Mouse (Mus musculus) liver, postnatal 0 days (tissue): ENCODE measurements around the gene Atp1b2. TPM values are rescaled to one million over a fixed set of nuclear protein-coding genes. Genes with fewer than 3 reads are reported as not detected.
A peak's percentile ranks its signal among the peaks of the same experiment; 100 is the strongest.

Experiments used
- ATAC-seq: fragments of 200-750 bp; cut with Nextera tagmentation; 2 replicates; pipeline ENCODE4 v1.8.0; 2017; ENCODE audit warnings: mild to moderate bottlenecking, moderate library complexity
- DNase-seq: peaks from one replicate; pipeline ENCODE4 v3.0.0-alpha.2; 2016
- H3K27ac ChIP-seq: fragments of 300-500 bp; sonication (generic); 2 replicates; pipeline ENCODE4 v1.5.1; 2014; ENCODE audit warnings: antibody characterized with exemption, moderate library complexity, mild to moderate bottlenecking, low read depth
- H3K27me3 ChIP-seq: fragments of 300-500 bp; sonication (generic); 2 replicates; pipeline ENCODE4 v1.6.1; 2014; ENCODE audit warnings: low read length, control low read depth, mixed read lengths; ENCODE audit not compliant: insufficient read depth
- H3K36me3 ChIP-seq: fragments of 300-500 bp; sonication (generic); replicated peaks from 2 replicates; pipeline ENCODE4 v1.6.1; 2014; ENCODE audit warnings: mild to moderate bottlenecking, control low read depth, low read length, moderate library complexity, mixed read lengths; ENCODE audit not compliant: insufficient read depth
- H3K4me1 ChIP-seq: fragments of 300-500 bp; sonication (generic); 2 replicates; pipeline ENCODE4 v1.6.1; 2014; ENCODE audit warnings: antibody characterized with exemption, mild to moderate bottlenecking, control low read depth; ENCODE audit not compliant: insufficient read depth
- H3K4me2 ChIP-seq: fragments of 300-500 bp; sonication (generic); 2 replicates; pipeline ENCODE4 v1.6.1; 2014; ENCODE audit warnings: low read depth, mild to moderate bottlenecking, low read length, moderate library complexity, mixed read lengths
- H3K4me3 ChIP-seq: fragments of 300-500 bp; sonication (generic); 2 replicates; pipeline ENCODE4 v1.5.1; 2014; ENCODE audit warnings: low read depth, low read length
- H3K9ac ChIP-seq: fragments of 300-500 bp; sonication (generic); replicated peaks from 2 replicates; pipeline ENCODE4 v1.6.1; 2014; ENCODE audit warnings: mild to moderate bottlenecking, moderate library complexity
- H3K9me3 ChIP-seq: fragments of 300-500 bp; sonication (generic); 2 replicates; pipeline ENCODE4 v1.6.1; 2016; ENCODE audit warnings: mild to moderate bottlenecking, control low read depth, low read length, mixed read lengths
- CTCF ChIP-seq: sonication (generic); IDR thresholded peaks from 2 replicates; pipeline ENCODE4 v1.5.1; 2016; ENCODE audit warnings: antibody characterized with exemption, low read depth
- EP300 ChIP-seq: IDR thresholded peaks from 2 replicates; pipeline ENCODE4 v1.6.1; 2016; ENCODE audit warnings: antibody characterized with exemption, low read depth, mild to moderate bottlenecking
- WGBS: fragments of 180-500 bp; shearing (Covaris S2); extraction: QIAGEN DNeasy Blood & Tissue Kit; methylation state at CpG from one replicate; pipeline ENCODE4 v1.1.7; 2014; ENCODE audit not compliant: insufficient replicate concordance; 5-methylcytosine and 5-hydroxymethylcytosine counted together
- polyA plus RNA-seq: library from polyadenylated mRNA; unstranded; fragments of >200 nt; fragmentation: Nextera tagmentation; extraction: Ambion mirVana; gene quantifications from 2 replicates; pipeline ENCODE4 v1.2.1, GENCODE M21; 2015

The Atp1b2 gene
- polyA plus RNA-seq, 1 experiment from 2014 or later, result 5.3 TPM

DNA sequence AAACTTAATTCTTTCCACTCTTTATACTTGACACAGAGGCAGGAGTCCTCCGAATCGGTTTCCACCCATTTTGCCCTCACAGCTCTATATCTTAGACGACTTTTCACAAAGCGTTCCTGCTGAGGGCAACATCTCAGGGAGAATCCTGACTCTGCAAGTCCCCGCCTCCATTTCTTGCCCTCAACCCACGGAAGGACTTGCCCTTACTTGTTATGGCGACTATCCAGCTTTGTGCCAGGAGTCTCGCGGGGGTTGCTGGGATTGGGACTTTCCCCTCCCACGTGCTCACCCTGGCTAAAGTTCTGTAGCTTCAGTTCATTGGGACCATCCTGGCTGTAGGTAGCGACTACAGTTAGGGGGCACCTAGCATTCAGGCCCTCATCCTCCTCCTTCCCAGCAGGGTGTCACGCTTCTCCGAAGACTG lies 25.6 kb downstream of the Atp1b2 start, which contains the start of the genes Wrap53 and Trp53:
TSS of gene Wrap53 (minus strand) at position 165 of the 424 bp plus-strand sequence.
TSS of gene Trp53 (plus strand) at position 269 of the 424 bp plus-strand sequence.
- DNase-seq (peak; percentile 91), ATAC-seq (peak; percentile 58)
- Histone ChIP-seq H3K9me3 (no peaks in the 10 kb centered on the region), H3K4me3 (peak within 1 kb of the TSS; percentile 82), H3K9ac (peak within 1 kb of the TSS; percentile 90), H3K27me3 (no peaks in the 10 kb centered on the region), H3K4me2 (peak within 1 kb of the TSS; percentile 91), H3K36me3 (peaks cover 14% of the 10 kb centered on the region; the same call in 1 of the 2 replicates), H3K27ac (peak within 1 kb of the TSS; percentile 98), H3K4me1 (peaks cover 33% of the 10 kb centered on the region)
- TF ChIP-seq CTCF (no peak), EP300 (0 out of 2 replicates have a peak, but pooled peaks have one; percentile 7)
- WGBS, result under 1% methylated on average over 13 of the region's 13 CpGs

DNA sequence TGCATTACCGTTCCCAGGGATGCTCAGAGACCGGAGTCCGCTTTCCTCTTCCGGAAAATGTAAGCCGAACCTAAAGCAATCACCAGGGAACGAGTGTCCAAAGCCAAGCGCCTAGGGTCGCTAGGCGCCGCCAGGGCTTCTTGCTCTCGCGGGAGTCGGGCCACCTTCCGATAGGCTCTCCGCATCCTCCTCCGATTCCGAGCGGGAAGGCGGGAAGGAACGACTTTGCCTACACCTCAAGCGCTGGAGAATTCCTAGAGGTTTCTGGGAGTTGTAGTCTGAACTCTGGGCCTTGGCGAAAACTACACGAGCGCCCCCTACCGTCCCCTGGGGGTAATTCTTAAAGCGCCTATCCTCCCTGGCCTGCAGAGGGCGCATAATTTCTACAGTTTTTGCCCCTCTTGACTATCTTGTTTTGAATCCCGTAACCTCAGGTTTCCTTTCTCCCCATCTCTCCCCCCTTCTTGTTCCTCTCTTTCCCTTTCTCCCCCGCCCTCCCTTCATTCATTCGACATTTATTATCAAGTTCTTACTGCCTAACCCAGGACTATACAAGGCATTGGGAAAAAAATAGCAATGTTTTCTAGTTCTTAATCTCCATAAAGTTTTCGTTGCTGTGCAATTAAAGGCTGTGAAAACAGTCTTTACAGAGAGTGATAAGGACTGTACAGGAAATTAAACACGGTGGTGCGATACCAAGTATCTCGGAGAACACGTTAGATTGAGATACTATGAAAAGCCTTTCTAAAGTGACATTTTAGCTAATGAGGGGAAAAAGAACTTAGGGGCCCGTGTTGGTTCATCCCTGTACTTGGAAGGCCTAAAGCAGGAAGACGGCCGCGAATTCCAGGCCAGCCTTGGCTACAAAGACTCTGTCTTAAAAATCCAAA lies 26.4 kb downstream of the Atp1b2 start:
- WGBS, result under 1% methylated on average over 39 of the region's 39 CpGs
- peaks cover 25% of the 10 kb centered on the region for H3K4me1 ChIP-seq

DNA sequence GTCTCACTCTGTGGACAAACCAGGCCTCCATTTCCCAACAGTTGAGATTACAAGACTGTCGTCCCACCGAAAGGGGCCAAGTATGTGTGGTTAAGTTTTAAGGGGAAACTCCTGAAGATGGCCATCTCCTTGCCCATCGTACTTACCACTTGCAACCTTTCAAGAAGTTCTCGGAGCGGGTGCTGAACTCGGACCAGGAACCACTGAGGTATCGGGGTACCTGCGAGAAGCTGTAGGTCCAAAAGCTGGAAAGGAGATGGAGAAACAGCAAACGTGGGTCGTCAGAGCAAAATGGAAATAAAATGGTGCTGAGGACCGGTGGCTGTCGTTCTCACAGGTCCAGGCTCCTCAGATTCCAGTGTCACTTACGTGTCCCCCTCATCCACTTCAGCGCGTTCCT lies 27.4 kb downstream of the Atp1b2 start:
- Histone ChIP-seq H3K4me2 (peak overlapping the region; percentile 91), H3K9me3 (no peaks in the 10 kb centered on the region), H3K36me3 (peaks cover 13% of the 10 kb centered on the region; the same call in 1 of the 2 replicates), H3K27ac (peak overlapping the region; percentile 69), H3K27me3 (no peaks in the 10 kb centered on the region), H3K4me3 (peak overlapping the region; percentile 82), H3K9ac (peak overlapping the region; percentile 74), H3K4me1 (peaks cover 23% of the 10 kb centered on the region)
- no peak for DNase-seq
- 6% methylated on average over 15 of the region's 15 CpGs for WGBS
- no peak for TF ChIP-seq CTCF
- no peak for TF ChIP-seq EP300
- ATAC-seq, result no peak

More for the DNA sequence above, 26.4 kb downstream of the Atp1b2 start:
- TF ChIP-seq CTCF (peak; percentile 100), EP300 (peak; percentile 86)
- Histone ChIP-seq H3K9me3 (no peaks in the 10 kb centered on the region), H3K4me2 (peak overlapping the region; percentile 91), H3K27me3 (no peaks in the 10 kb centered on the region), H3K36me3 (peaks cover 16% of the 10 kb centered on the region; the same call in 1 of the 2 replicates), H3K4me3 (peak overlapping the region; percentile 82), H3K9ac (peak overlapping the region; percentile 90), H3K27ac (peak overlapping the region; percentile 98)
- ATAC-seq (peak; percentile 82), DNase-seq (peak; percentile 98)

DNA sequence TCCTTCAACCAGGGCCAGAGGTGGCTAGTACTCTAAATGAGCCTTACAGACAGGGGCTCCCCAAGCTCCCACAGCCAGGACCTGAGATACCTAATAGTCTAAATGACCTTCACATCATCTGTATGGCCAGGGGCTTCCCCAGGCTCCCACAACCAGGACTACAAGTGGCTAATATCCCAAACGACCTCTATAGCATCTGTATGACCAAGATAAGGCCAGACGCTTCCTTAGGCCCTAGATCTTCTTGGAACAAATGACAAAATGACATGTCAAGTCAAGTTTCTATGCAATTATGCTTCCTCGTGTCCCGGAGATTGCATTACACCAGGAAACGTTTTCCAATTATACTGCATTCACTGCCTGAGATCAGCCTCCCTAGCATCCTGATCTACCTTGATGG lies 29.4 kb downstream of the Atp1b2 start:
- Histone ChIP-seq H3K4me3 (no peak overlapping the region), H3K9me3 (no peaks in the 10 kb centered on the region), H3K36me3 (peaks cover 19% of the 10 kb centered on the region; the same call in 1 of the 2 replicates), H3K4me1 (peaks cover 11% of the 10 kb centered on the region), H3K27me3 (no peaks in the 10 kb centered on the region), H3K27ac (no peak overlapping the region), H3K9ac (no peak overlapping the region), H3K4me2 (peak overlapping the region; percentile 91; the same call in 1 of the 2 replicates)
- TF ChIP-seq CTCF (no peak), EP300 (peak; percentile 53; the same call in 1 of the 2 replicates)
- WGBS, result 50% methylated on average over 5 of the region's 5 CpGs
- ATAC-seq (no peak), DNase-seq (no peak)

DNA sequence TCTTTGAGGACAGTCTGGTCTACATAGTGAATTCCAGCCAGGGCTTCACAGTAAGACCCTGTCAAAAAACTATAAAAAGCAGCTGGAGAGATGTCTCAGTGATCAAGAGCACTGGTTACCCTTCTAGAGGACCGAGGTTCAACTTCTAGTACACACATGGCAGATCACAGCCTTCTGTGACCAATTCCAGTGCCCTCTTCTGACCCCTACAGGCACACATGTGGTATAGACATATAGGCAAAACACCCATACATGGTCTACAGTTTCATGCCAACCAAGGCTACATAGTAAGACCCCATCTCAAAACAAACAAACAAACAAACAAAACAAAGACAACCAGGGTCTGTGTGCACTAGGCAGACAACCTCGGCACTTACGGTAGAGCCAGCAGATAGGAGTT lies 30.5 kb downstream of the Atp1b2 start:
- H3K27me3 ChIP-seq, result no peaks in the 10 kb centered on the region
- H3K4me3 ChIP-seq, result no peak overlapping the region
- ATAC-seq (no peak), DNase-seq (no peak)
- H3K4me1 ChIP-seq, result peaks cover 11% of the 10 kb centered on the region
- peaks cover 25% of the 10 kb centered on the region for H3K36me3 ChIP-seq
- H3K4me2 ChIP-seq, result no peak overlapping the region
- no peak overlapping the region for H3K9ac ChIP-seq
- WGBS, result 50% methylated on average over 3 of the region's 3 CpGs
- TF ChIP-seq CTCF, result peak; percentile 83
- no peak for TF ChIP-seq EP300
- no peaks in the 10 kb centered on the region for H3K9me3 ChIP-seq
- no peak overlapping the region for H3K27ac ChIP-seq

DNA sequence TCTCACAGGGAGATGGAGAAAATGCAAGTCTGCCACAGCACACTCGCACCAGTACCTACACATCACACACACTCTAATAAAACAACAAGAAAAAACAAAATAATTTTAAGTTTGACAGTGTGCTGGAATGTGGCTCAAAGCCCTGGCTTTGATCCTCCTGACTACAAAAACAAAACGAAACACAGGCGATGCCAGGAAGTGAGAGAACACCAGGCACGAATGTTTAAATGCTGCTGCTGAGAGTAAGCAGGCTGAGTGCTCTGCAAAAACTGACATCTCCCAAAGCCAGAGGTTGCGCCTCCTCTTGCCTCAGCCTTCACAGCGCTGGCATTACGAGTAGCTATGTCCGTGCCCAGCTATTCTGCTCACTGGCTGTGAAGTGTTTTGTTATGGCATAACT lies 40.6 kb downstream of the Atp1b2 start:
- Histone ChIP-seq H3K4me1 (peaks cover 3% of the 10 kb centered on the region; the same call in 1 of the 2 replicates), H3K36me3 (peaks cover 39% of the 10 kb centered on the region), H3K4me2 (no peak overlapping the region), H3K9ac (no peak overlapping the region), H3K9me3 (no peaks in the 10 kb centered on the region), H3K27ac (no peak overlapping the region), H3K4me3 (no peak overlapping the region), H3K27me3 (peaks cover 5% of the 10 kb centered on the region)
- no peak for DNase-seq
- ATAC-seq, result no peak
- TF ChIP-seq CTCF (no peak), EP300 (no peak)
- 85% methylated on average over 8 of the region's 8 CpGs for WGBS
